Mouse (Mus musculus): ENCODE results near the gene Prpf4.

GRCm38 (mm10) chr4:62384159-62384558 lies 24.4 kb upstream of the Prpf4 start:
- TF ChIP-seq EP300 (IDR thresholded peaks at IDR 0.05) (no peak), CTCF (IDR thresholded peaks at IDR 0.05) (no peak)
